Mouse (Mus musculus) liver, embryonic 11.5 days (tissue): Measurements from ENCODE around the gene Coro2a. TPM values are rescaled to one million over a fixed set of nuclear protein-coding genes. Genes with fewer than 3 reads are reported as not detected.

Experiments used
- ATAC-seq: fragments of 200-750 bp; cut with Nextera tagmentation; replicated peaks from 2 replicates; pipeline ENCODE4 v1.8.0; 2017; ENCODE audit warnings: moderate number of reproducible peaks, mild to moderate bottlenecking, moderate TSS enrichment, moderate library complexity; ENCODE audit not compliant: low FRiP score
- DNase-seq: peaks from one replicate; pipeline ENCODE4 v3.0.0-alpha.2; 2017; ENCODE audit warnings: low spot score
- H3K27ac ChIP-seq: fragments of 300-500 bp; sonication (generic); 2 replicates; pipeline ENCODE4 v1.5.1; 2014; ENCODE audit warnings: mild to moderate bottlenecking, low read depth, low read length, control low read depth
- H3K27me3 ChIP-seq: fragments of 300-500 bp; sonication (generic); replicated peaks from 2 replicates; pipeline ENCODE4 v1.6.1; 2014; ENCODE audit warnings: low read length, mixed read lengths; ENCODE audit not compliant: control insufficient read depth, insufficient read depth
- H3K36me3 ChIP-seq: fragments of 300-500 bp; sonication (generic); 2 replicates; pipeline ENCODE4 v1.6.1; 2014; ENCODE audit warnings: mild to moderate bottlenecking, low read length, moderate library complexity, mixed read lengths; ENCODE audit not compliant: control insufficient read depth, insufficient read depth
- H3K4me1 ChIP-seq: fragments of 300-500 bp; sonication (generic); replicated peaks from 2 replicates; pipeline ENCODE4 v1.6.1; 2014; ENCODE audit warnings: low read length, mixed read lengths; ENCODE audit not compliant: control insufficient read depth, insufficient read depth
- H3K4me2 ChIP-seq: fragments of 300-500 bp; sonication (generic); 2 replicates; pipeline ENCODE4 v1.6.1; 2014; ENCODE audit warnings: mild to moderate bottlenecking, control low read depth, moderate library complexity
- H3K4me3 ChIP-seq: fragments of 300-500 bp; sonication (generic); 2 replicates; pipeline ENCODE4 v1.5.1; 2014; ENCODE audit warnings: low read depth, low read length, control low read depth
- H3K9ac ChIP-seq: fragments of 300-500 bp; sonication (generic); 2 replicates; pipeline ENCODE4 v1.6.1; 2014; ENCODE audit warnings: low read depth, low read length, control low read depth
- H3K9me3 ChIP-seq: fragments of 300-500 bp; sonication (generic); 2 replicates; pipeline ENCODE4 v1.6.1; 2016; ENCODE audit warnings: low read length, inconsistent platforms, mixed read lengths; ENCODE audit not compliant: control insufficient read depth
- WGBS: fragments of 180-500 bp; shearing (Covaris S2); extraction: QIAGEN DNeasy Blood & Tissue Kit; methylation state at CpG from one replicate; pipeline ENCODE4 v1.1.7; 2014; 5-methylcytosine and 5-hydroxymethylcytosine counted together
- polyA plus RNA-seq: library from polyadenylated mRNA; unstranded; fragments of >200 nt; fragmentation: Nextera tagmentation; extraction: Ambion mirVana; gene quantifications from 2 replicates; pipeline ENCODE4 v1.2.1, GENCODE M21; 2014

Gene Coro2a
- polyA plus RNA-seq, 1 experiment from 2014 or later, result 4.8 TPM

DNA sequence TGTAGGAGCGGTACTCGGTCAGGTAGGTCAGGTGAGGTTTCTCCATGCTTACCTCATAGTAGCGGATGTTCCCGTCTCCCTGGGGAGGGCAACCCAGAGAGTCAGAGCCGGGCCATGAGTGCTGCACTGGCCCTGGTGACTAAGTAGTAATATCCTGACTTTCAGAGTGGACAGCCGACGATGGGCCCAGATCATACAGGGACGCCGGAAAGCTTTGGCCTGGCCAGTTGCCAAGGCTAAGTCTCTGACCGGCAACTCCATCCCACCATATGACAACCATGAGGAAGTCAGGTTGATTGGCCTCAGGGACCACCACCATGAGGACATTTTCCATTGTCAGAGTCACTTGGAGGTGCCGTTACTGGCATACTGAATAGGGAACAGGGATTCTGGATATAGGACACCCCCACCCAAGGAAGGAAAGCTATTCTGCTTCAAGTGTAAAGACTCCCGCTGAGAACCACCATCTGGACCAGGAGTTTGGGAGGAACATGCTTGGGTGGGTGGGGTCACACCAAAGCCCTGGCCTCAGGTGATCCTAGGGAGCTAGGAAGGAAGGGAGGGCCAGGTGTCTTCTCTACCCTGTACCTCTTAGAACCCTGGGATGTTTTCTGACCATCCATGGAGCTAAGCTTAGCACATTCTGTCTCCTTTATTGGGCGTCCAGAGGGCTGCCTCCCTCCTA, 58.5 kb downstream of the Coro2a start:
- Histone ChIP-seq H3K4me2 (no peak overlapping the region), H3K4me1 (no peaks in the 10 kb centered on the region; the same call in 1 of the 2 replicates), H3K27me3 (no peaks in the 10 kb centered on the region), H3K9me3 (no peaks in the 10 kb centered on the region), H3K4me3 (no peak overlapping the region), H3K36me3 (no peaks in the 10 kb centered on the region), H3K27ac (no peak overlapping the region), H3K9ac (no peak overlapping the region)
- WGBS, result 89% methylated on average over 13 of the region's 13 CpGs
- ATAC-seq (no peak), DNase-seq (no peak)

GRCm38 (mm10) chr4:46541707-46542106, 60.3 kb downstream of the Coro2a start:
- Histone ChIP-seq H3K9ac (no peak overlapping the region), H3K36me3 (no peaks in the 10 kb centered on the region), H3K4me2 (no peak overlapping the region), H3K27me3 (peaks cover 5% of the 10 kb centered on the region; the same call in 1 of the 2 replicates), H3K9me3 (no peaks in the 10 kb centered on the region), H3K4me1 (peaks cover under 1% of the 10 kb centered on the region), H3K4me3 (no peak overlapping the region), H3K27ac (no peak overlapping the region)
- no peak for DNase-seq
- WGBS, result 54% methylated on average over 9 of the region's 9 CpGs
- no peak for ATAC-seq

- WGBS, result 67% methylated on average over 9 of the region's 9 CpGs
- no peak overlapping the region for H3K27ac ChIP-seq
- no peaks in the 10 kb centered on the region for H3K9me3 ChIP-seq
- no peak overlapping the region for H3K4me3 ChIP-seq
- H3K4me2 ChIP-seq, result no peak overlapping the region
- ATAC-seq, result no peak
- H3K9ac ChIP-seq, result no peak overlapping the region
- no peaks in the 10 kb centered on the region for H3K36me3 ChIP-seq
- peaks cover 19% of the 10 kb centered on the region for H3K4me1 ChIP-seq
- no peak for DNase-seq
- peaks cover 30% of the 10 kb centered on the region for H3K27me3 ChIP-seq
These were observed 62.8 kb downstream of the Coro2a start for GRCm38 (mm10) chr4:46539167-46539566.

- no peaks in the 10 kb centered on the region for H3K9me3 ChIP-seq
- peak within 1 kb of the TSS; percentile 74 for H3K4me3 ChIP-seq
- peak within 1 kb of the TSS; percentile 97 for H3K4me2 ChIP-seq
- H3K27ac ChIP-seq, result peak within 1 kb of the TSS; percentile 67
- peak within 1 kb of the TSS; percentile 70 for H3K9ac ChIP-seq
- H3K36me3 ChIP-seq, result no peaks in the 10 kb centered on the region
- peaks cover 21% of the 10 kb centered on the region for H3K4me1 ChIP-seq
- H3K27me3 ChIP-seq, result peaks cover 35% of the 10 kb centered on the region
- peak; percentile 71 for DNase-seq
- under 1% methylated on average over 46 of the region's 46 CpGs for WGBS
- ATAC-seq, result peak; percentile 69
These were observed 66.1 kb downstream of the Coro2a start, which contains the start of gene Trim14 for GRCm38 (mm10) chr4:46535840-46536361. Gene Trim14, minus strand, starts transcription at chr4:46536141.

DNA sequence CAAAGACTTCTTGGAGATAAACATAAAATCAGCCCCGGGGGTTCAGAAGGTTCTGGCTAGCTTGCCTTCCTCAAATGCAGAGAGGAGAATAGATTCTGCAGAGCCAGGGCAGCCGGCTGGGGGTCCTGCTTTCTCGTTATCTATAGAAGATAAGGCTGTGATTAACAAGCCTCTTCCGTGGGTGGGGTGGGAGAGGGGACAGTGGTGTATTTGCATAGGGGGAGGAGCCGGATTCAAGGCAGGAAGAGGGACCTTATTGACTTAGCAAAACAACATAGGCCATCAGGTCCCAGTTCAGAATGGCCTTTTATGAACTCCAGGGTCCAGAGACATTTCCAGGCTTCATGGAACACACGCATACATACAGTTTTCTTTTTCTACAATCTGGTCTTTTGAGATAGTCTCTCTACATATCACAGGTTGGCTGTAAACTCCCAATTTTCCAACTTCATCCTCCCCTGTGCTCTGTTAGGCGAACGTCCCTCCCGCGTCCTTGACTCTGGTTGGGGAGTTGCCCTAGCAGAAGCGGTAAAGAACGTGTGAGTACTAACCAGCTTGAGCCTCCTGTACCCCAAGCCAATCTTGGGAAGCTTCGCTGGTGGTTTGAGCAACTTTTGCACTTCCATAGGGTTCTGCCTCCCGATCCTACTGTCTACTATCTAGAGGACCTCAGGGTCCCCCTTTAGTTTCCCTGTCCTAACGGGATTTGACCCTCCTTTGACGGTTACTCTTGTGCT, 66.7 kb downstream of the Coro2a start:
- WGBS, result 3% methylated on average over 16 of the region's 16 CpGs
- H3K9me3 ChIP-seq, result no peaks in the 10 kb centered on the region
- H3K27me3 ChIP-seq, result peaks cover 35% of the 10 kb centered on the region
- peak overlapping the region; percentile 74 for H3K4me3 ChIP-seq
- no peaks in the 10 kb centered on the region for H3K36me3 ChIP-seq
- H3K27ac ChIP-seq, result peak overlapping the region; percentile 67
- ATAC-seq, result 0 out of 2 replicates have a peak, but pooled peaks have one; percentile 48
- H3K4me1 ChIP-seq, result peaks cover 21% of the 10 kb centered on the region
- peak overlapping the region; percentile 70 for H3K9ac ChIP-seq
- peak overlapping the region; percentile 97 for H3K4me2 ChIP-seq
- no peak for DNase-seq

DNA sequence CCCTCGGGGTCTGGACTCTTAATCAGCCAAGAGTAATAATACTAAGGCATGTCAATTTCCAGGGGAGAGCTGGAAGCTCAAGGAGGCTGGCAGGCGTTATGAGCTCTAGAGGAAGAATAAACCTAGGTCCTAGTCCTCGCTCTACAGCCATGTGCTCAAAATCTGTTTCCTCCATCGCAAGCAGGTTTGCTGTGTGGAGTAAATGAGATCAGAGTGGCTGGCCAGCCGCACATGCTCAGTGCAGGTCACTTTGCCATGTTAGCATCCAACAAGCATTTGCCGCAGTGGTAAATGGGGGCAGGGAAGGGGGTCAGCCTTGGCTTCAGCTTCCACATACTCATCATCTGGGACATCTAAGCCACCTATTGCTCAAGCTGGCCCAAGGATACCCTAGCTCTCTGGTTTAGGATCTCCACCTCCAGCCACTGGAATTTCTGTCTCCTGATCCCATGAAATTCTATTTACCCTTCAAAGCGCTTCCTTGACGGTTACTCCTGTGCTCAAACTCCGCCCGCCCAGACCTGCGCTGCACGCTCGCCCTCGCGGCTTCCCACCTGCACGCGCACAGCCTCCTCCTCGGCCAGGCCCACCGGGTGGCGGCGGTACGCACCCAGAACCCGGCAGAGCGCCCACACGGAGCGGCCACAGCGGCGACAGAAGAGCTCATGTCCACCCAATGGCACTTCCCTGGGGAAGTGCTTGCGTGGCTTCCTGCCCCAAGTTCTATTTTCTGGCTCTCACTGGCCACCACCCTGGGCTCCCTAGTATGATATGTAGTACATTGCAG, 67.9 kb downstream of the Coro2a start:
- Histone ChIP-seq H3K27me3 (peaks cover 35% of the 10 kb centered on the region), H3K4me3 (peak overlapping the region; percentile 74), H3K4me1 (peaks cover 25% of the 10 kb centered on the region), H3K4me2 (peak overlapping the region; percentile 97), H3K27ac (no peak overlapping the region), H3K9me3 (no peaks in the 10 kb centered on the region), H3K36me3 (no peaks in the 10 kb centered on the region), H3K9ac (peak overlapping the region; percentile 31; the same call in 1 of the 2 replicates)
- ATAC-seq (no peak), DNase-seq (no peak)
- 9% methylated on average over 29 of the region's 29 CpGs for WGBS

DNA sequence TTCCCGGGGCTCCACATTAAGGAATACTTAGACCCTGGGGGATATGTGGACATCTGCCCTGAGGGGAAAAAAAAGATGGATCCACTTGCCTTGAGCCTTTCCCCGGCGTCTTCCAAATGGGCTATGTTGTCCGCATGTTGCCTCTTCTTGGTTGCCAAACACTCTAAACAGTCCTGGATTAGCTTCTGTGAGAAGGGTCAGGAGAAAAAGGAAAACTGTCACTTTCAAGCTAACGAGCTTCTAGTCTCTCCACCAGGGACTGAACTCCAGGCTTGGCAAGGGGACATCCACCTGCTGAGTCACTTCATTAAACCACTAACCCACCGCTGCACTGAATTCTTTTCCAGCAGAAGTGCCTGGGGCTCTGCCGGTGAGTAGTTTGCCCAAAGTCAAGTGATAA, 69.1 kb downstream of the Coro2a start:
- Histone ChIP-seq H3K27ac (no peak overlapping the region), H3K36me3 (no peaks in the 10 kb centered on the region), H3K9me3 (no peaks in the 10 kb centered on the region), H3K4me1 (peaks cover 31% of the 10 kb centered on the region), H3K4me2 (no peak overlapping the region), H3K4me3 (no peak overlapping the region), H3K27me3 (peaks cover 31% of the 10 kb centered on the region), H3K9ac (no peak overlapping the region)
- DNase-seq (no peak), ATAC-seq (no peak)
- WGBS, result 69% methylated on average over 7 of the region's 7 CpGs

DNA sequence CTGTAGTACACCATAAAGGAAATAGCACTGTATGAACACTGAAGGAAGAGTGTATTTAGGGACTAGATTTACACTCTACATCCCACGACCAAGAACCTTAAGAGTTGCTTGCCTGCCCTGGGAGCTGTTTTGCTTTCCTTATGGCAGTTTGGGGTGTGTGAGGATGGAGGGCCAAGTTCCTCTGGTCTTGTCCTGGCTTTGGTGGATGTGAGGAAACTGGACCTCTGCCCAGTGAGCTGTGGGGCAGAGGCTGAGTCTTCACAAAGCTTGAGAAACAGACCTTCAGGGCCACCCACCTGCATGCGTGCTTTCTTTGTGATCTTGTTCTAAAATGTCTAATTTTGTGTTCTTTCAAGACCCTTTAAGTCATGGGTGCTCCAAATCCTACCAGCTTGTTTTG, 69.5 kb downstream of the Coro2a start:
- peaks cover 31% of the 10 kb centered on the region for H3K27me3 ChIP-seq
- no peak for ATAC-seq

More for the DNA sequence above, 69.5 kb downstream of the Coro2a start:
- H3K4me2 ChIP-seq, result no peak overlapping the region
- 79% methylated on average over 2 of the region's 2 CpGs for WGBS
- H3K36me3 ChIP-seq, result no peaks in the 10 kb centered on the region
- H3K4me3 ChIP-seq, result no peak overlapping the region
- peaks cover 31% of the 10 kb centered on the region for H3K4me1 ChIP-seq
- DNase-seq, result no peak
- H3K9me3 ChIP-seq, result no peaks in the 10 kb centered on the region
- H3K27ac ChIP-seq, result no peak overlapping the region
- no peak overlapping the region for H3K9ac ChIP-seq
